Mouse (Mus musculus): ENCODE measurements around the gene Zfp493.
"Not testable (repeated sequence)": the region's sequence is repeated elsewhere in the genome, so short reads cannot be mapped to it uniquely, and the experiment has no call there.

Gene Zfp493

DNA sequence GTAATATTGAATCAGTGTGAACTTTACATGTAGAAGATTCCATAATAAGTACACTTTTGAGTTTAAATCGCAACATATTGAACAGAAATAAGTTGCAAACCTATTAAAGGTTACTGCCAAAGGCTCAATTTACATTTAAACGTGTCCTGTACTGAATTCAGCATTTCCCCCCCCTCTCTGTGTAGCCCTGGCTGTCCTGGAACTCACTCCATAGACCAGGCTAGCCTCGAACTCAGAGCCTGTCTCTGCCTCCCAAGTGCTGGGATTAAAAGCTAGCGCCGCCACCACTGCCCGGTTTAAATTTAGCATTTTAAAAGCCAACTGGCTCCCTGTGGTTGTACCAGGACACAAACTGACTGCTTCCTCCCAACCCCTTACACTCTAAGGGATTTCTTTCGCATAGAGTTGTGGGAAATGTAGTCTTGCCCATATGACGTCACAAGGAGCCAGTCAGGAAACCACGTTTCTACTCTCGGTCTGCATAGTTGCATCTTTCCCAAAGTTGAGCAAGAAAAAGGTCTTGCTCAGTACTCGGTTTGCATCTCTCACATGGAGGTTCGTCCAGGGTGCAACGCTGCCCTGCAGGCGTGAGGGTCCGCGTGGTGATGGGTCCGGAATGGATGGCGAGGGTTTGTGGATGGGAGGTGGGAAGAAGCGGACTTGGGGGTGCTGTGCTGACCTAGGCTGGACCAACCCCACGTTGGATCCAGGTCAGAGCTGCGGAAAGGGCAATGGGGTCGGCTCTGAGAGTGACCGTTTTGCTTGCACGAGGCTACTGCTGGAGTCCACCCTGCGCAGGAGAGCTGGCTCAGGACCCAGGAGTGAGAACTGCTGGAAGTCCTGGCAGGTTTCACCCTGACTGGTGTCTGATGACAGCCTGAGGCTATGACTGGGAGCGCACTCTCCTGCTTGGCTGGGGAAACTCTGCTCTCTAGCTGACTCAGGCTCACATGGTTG lies at the start of gene Zfp493:
TSS of gene Zfp493 (plus strand) at position 429 of the 957 bp plus-strand sequence.
- DNase-seq (ENCODE audit: low spot score in 2 of 2), result peak; percentile 69 to 85

DNA sequence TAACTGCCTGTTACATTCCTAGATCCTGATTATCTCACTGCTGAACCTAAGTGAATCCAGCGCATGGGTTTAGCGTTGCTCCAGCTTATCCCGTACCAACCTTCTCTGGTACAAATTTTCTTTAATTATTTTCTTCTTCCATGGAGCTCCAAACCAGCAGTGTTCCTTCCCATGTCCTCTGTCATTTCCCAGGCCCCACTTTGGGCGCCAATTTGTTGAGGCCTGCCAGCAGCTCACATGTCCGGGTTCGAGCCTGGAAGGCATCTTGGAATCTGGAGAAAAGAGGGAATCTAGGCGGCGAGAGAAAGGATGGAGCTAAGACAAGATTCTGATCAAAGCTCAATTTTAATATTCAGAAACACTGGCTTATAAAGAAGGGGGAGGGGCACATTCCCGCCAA lies 45.1 kb upstream of the Zfp493 start:
- not testable (repeated sequence) for DNase-seq (ENCODE audit: low spot score in 2 of 2)

- DNase-seq (ENCODE audit: low spot score in 2 of 2), result no peak
Observed at GRCm38 (mm10) chr13:67742941-67743340, 36.6 kb upstream of the Zfp493 start.

GRCm38 (mm10) chr13:67743896-67744295 lies 35.6 kb upstream of the Zfp493 start:
- no peak for DNase-seq (ENCODE audit: low spot score in 2 of 2)

- peak; percentile 51 to 62 for DNase-seq (ENCODE audit: low spot score in 2 of 2)
Observed at GRCm38 (mm10) chr13:67754333-67755306, 24.9 kb upstream of the Zfp493 start, which contains the start of gene Zfp85. Gene Zfp85, minus strand, starts transcription at chr13:67755228.

DNA sequence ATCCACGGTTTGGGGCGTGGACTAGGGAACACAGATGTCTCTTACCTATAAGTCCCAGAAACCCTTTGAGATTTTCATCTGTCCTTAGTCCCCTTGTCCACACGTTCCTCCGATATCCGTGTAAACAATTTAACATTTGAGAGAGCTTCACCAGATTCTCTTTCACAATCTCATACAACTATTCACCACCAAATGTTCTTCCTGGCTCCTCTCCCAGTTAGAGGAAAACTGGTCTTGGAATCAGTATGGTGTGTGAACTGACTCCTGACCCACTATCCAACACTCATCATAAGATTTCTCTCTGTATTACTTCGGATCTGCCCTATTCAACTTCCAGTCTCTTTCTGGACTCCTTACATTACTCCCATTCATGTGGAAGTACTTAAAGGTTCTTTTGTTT lies 23.7 kb upstream of the Zfp493 start:
- DNase-seq (ENCODE audit: low spot score in 2 of 2), result no peak

DNA sequence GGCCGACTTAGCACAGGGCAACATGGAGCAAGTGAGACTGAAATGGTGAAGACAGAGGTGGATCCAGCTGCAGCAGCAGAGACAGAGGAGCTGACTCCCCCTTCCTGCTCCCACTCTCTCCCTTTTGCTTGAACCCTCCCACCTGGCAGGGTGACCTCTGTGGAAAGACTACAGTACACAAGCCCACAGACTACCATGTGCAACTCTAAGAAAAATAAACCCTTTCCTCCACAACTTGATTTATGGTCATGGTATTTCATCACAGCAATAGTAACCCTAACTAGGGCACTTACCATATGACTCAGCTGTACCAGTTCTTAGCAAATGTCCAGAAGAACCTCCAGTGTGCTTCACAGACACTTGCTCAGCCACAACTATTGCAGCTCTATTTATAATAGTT lies 19.5 kb upstream of the Zfp493 start:
- no peak for DNase-seq (ENCODE audit: low spot score in 2 of 2)

GRCm38 (mm10) chr13:67763031-67763768 lies 16.3 kb upstream of the Zfp493 start:
- no peak for DNase-seq (ENCODE audit: low spot score in 2 of 2)

GRCm38 (mm10) chr13:67791921-67792455 lies 12.5 kb downstream of the Zfp493 start:
- DNase-seq (ENCODE audit: low spot score in 2 of 2), result no peak

GRCm38 (mm10) chr13:67798618-67799017 lies 19.1 kb downstream of the Zfp493 start:
- DNase-seq (ENCODE audit: low spot score in 2 of 2), result no peak

GRCm38 (mm10) chr13:67799151-67799550 lies 19.7 kb downstream of the Zfp493 start:
- DNase-seq (ENCODE audit: low spot score in 2 of 2), result not testable (repeated sequence)

- DNase-seq (ENCODE audit: low spot score in 2 of 2), result no peak
Observed at GRCm38 (mm10) chr13:67811651-67812210, 32.2 kb downstream of the Zfp493 start.

- no peak for DNase-seq (ENCODE audit: low spot score in 2 of 2)
Observed at GRCm38 (mm10) chr13:67812961-67813709, 33.6 kb downstream of the Zfp493 start.

- peak; percentile 75 to 84 for DNase-seq (ENCODE audit: low spot score in 2 of 2)
Observed at GRCm38 (mm10) chr13:67813710-67814660, 34.5 kb downstream of the Zfp493 start, which contains the start of gene Zfp273. Gene Zfp273, plus strand, starts transcription at chr13:67813740.

DNA sequence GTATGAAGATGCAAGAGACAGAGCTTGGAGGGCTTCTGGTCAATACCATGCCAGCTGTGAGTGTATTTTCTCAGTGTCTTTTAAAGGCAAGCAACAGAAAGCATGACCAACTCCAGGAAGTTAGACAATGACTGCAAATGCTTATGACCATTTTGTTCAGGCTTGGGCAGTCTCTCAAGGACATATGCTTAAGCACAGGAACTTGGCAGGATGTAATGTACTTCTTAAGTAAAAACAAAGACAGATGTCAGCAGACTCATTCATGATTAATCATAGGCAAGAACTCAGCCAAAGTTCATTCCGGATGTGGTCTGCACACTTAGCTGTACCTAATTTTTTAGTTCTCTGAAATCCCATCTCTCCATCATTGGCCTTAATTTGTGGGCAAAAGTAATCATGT lies 39.1 kb downstream of the Zfp493 start:
- DNase-seq (ENCODE audit: low spot score in 2 of 2), result no peak

GRCm38 (mm10) chr13:67830911-67831336 lies 51.4 kb downstream of the Zfp493 start, which contains the start of gene Gm10037:
Gene Gm10037, plus strand, starts transcription at chr13:67831106.
- peak; percentile 70 to 80 for DNase-seq (ENCODE audit: low spot score in 2 of 2)

GRCm38 (mm10) chr13:67833137-67833536 lies 53.6 kb downstream of the Zfp493 start:
- not testable (repeated sequence) for DNase-seq (ENCODE audit: low spot score in 2 of 2)

Measured in right cerebral cortex, postnatal 10 days (tissue).